Mouse (Mus musculus) stomach, embryonic 15.5 days (tissue): ENCODE data around the gene Alpl. TPM values are rescaled to one million over a fixed set of nuclear protein-coding genes. Genes with fewer than 3 reads are reported as not detected.

ENCODE experiments used
- ATAC-seq: fragments of 200-750 bp; cut with Nextera tagmentation; 2 replicates; pipeline ENCODE4 v1.8.0; 2017; ENCODE audit warnings: low read depth, moderate number of reproducible peaks, moderate TSS enrichment; ENCODE audit not compliant: insufficient read depth, low FRiP score
- H3K27ac ChIP-seq: fragments of 300-500 bp; sonication (generic); 2 replicates; pipeline ENCODE4 v1.5.1; 2015; ENCODE audit warnings: mild to moderate bottlenecking, inconsistent platforms
- H3K27me3 ChIP-seq: fragments of 300-500 bp; sonication (generic); replicated peaks from 2 replicates; pipeline ENCODE4 v1.6.1; 2015; ENCODE audit warnings: inconsistent platforms
- H3K36me3 ChIP-seq: fragments of 300-500 bp; sonication (generic); 2 replicates; pipeline ENCODE4 v1.6.1; 2015; ENCODE audit warnings: inconsistent platforms
- H3K4me1 ChIP-seq: fragments of 300-500 bp; sonication (generic); 2 replicates; pipeline ENCODE4 v1.6.1; 2015; ENCODE audit warnings: inconsistent platforms
- H3K4me2 ChIP-seq: fragments of 300-500 bp; sonication (generic); 2 replicates; pipeline ENCODE4 v1.6.1; 2015; ENCODE audit warnings: mild to moderate bottlenecking, inconsistent platforms
- H3K4me3 ChIP-seq: fragments of 300-500 bp; sonication (generic); replicated peaks from 2 replicates; pipeline ENCODE4 v1.5.1; 2015; ENCODE audit warnings: inconsistent platforms
- H3K9ac ChIP-seq: fragments of 300-500 bp; sonication (generic); 2 replicates; pipeline ENCODE4 v1.6.1; 2015; ENCODE audit warnings: inconsistent platforms
- H3K9me3 ChIP-seq: fragments of 300-500 bp; sonication (generic); 2 replicates; pipeline ENCODE4 v1.6.1; 2016; ENCODE audit warnings: inconsistent platforms
- WGBS: fragments of 180-500 bp; shearing (Covaris S2); methylation state at CpG from one replicate; pipeline ENCODE4 v1.1.7; 2015; 5-methylcytosine and 5-hydroxymethylcytosine counted together
- polyA plus RNA-seq: library from polyadenylated mRNA; unstranded; fragments of >200 nt; fragmentation: Nextera tagmentation; extraction: Ambion mirVana; gene quantifications from 2 replicates; pipeline ENCODE4 v1.2.1, GENCODE M21; 2015

Alpl gene
- polyA plus RNA-seq, 1 experiment from 2014 or later = 10.8 TPM

GRCm38 (mm10) chr4:137722230-137722629 lies 74.0 kb downstream of the Alpl start:
- WGBS = 91% methylated on average over 3 of the region's 3 CpGs
- no peak overlapping the region for H3K9ac ChIP-seq
- H3K9me3 ChIP-seq = no peaks in the 10 kb centered on the region
- no peak overlapping the region for H3K4me2 ChIP-seq
- H3K4me3 ChIP-seq = no peak overlapping the region
- H3K4me1 ChIP-seq = peaks cover 17% of the 10 kb centered on the region
- H3K27ac ChIP-seq = no peak overlapping the region
- H3K27me3 ChIP-seq = 0 out of 2 replicates have a peak, but pooled peaks cover 4% of the 10 kb centered on the region
- no peaks in the 10 kb centered on the region for H3K36me3 ChIP-seq
- ATAC-seq = no peak

- Histone ChIP-seq H3K4me3 (no peak overlapping the region), H3K9me3 (no peaks in the 10 kb centered on the region), H3K4me1 (peaks cover 23% of the 10 kb centered on the region), H3K4me2 (no peak overlapping the region), H3K36me3 (no peaks in the 10 kb centered on the region), H3K27me3 (0 out of 2 replicates have a peak, but pooled peaks cover 4% of the 10 kb centered on the region), H3K9ac (no peak overlapping the region), H3K27ac (no peak overlapping the region)
- ATAC-seq = no peak
- WGBS = 86% methylated on average over 15 of the region's 15 CpGs
These were observed 74.6 kb downstream of the Alpl start for GRCm38 (mm10) chr4:137721563-137721962.

- WGBS = 29% methylated on average over 15 of the region's 15 CpGs
- Histone ChIP-seq H3K9me3 (no peaks in the 10 kb centered on the region), H3K4me3 (no peak overlapping the region), H3K9ac (no peak overlapping the region), H3K4me2 (no peak overlapping the region), H3K27ac (peak overlapping the region; percentile 12; the same call in 1 of the 2 replicates), H3K27me3 (0 out of 2 replicates have a peak, but pooled peaks cover 4% of the 10 kb centered on the region), H3K36me3 (no peaks in the 10 kb centered on the region), H3K4me1 (peaks cover 34% of the 10 kb centered on the region)
- no peak for ATAC-seq
These were observed 76.7 kb downstream of the Alpl start for GRCm38 (mm10) chr4:137719378-137720077.

GRCm38 (mm10) chr4:137717671-137718070 lies 78.5 kb downstream of the Alpl start:
- no peak overlapping the region for H3K4me3 ChIP-seq
- ATAC-seq = no peak
- no peak overlapping the region for H3K4me2 ChIP-seq
- H3K36me3 ChIP-seq = no peaks in the 10 kb centered on the region
- peaks cover 45% of the 10 kb centered on the region for H3K4me1 ChIP-seq
- H3K27ac ChIP-seq = no peak overlapping the region
- H3K27me3 ChIP-seq = no peaks in the 10 kb centered on the region
- no peak overlapping the region for H3K9ac ChIP-seq
- whole genome bisulfite sequencing = 67% methylated on average over 15 of the region's 15 CpGs
- no peaks in the 10 kb centered on the region for H3K9me3 ChIP-seq

GRCm38 (mm10) chr4:137717005-137717404 lies 79.2 kb downstream of the Alpl start:
- no peak overlapping the region for H3K4me3 ChIP-seq
- H3K9me3 ChIP-seq = no peaks in the 10 kb centered on the region
- no peak overlapping the region for H3K27ac ChIP-seq
- H3K4me1 ChIP-seq = peaks cover 45% of the 10 kb centered on the region
- H3K27me3 ChIP-seq = no peaks in the 10 kb centered on the region
- H3K4me2 ChIP-seq = no peak overlapping the region
- H3K36me3 ChIP-seq = no peaks in the 10 kb centered on the region
- peak; percentile 23; the same call in 1 of the 2 replicates for ATAC-seq
- H3K9ac ChIP-seq = no peak overlapping the region
- WGBS = 58% methylated on average over 7 of the region's 7 CpGs

- Histone ChIP-seq H3K9me3 (no peaks in the 10 kb centered on the region), H3K4me3 (no peak overlapping the region), H3K4me1 (peaks cover 39% of the 10 kb centered on the region), H3K27ac (peak overlapping the region; percentile 69; the same call in 1 of the 2 replicates), H3K4me2 (no peak overlapping the region), H3K9ac (no peak overlapping the region), H3K27me3 (no peaks in the 10 kb centered on the region), H3K36me3 (no peaks in the 10 kb centered on the region)
- no peak for ATAC-seq
- WGBS = 42% methylated on average over 8 of the region's 8 CpGs
These were observed 82.1 kb downstream of the Alpl start for GRCm38 (mm10) chr4:137714020-137714624.

- no peaks in the 10 kb centered on the region for H3K27me3 ChIP-seq
- no peaks in the 10 kb centered on the region for H3K36me3 ChIP-seq
- no peak overlapping the region for H3K9ac ChIP-seq
- peak overlapping the region; percentile 69 for H3K27ac ChIP-seq
- peaks cover 36% of the 10 kb centered on the region for H3K4me1 ChIP-seq
- WGBS = 59% methylated on average over 13 of the region's 13 CpGs
- no peak overlapping the region for H3K4me2 ChIP-seq
- H3K4me3 ChIP-seq = no peak overlapping the region
- H3K9me3 ChIP-seq = no peaks in the 10 kb centered on the region
- peak; percentile 41 for ATAC-seq
These were observed 83.2 kb downstream of the Alpl start for GRCm38 (mm10) chr4:137712963-137713362.

- ATAC-seq = peak; percentile 79
- Histone ChIP-seq H3K27me3 (no peaks in the 10 kb centered on the region), H3K4me1 (peaks cover 24% of the 10 kb centered on the region), H3K9me3 (no peaks in the 10 kb centered on the region), H3K9ac (peak overlapping the region; percentile 90), H3K4me2 (peak overlapping the region; percentile 92), H3K27ac (peak overlapping the region; percentile 82), H3K36me3 (no peaks in the 10 kb centered on the region), H3K4me3 (peak overlapping the region; percentile 65)
- 3% methylated on average over 50 of the region's 52 CpGs for WGBS
These were observed 88.8 kb downstream of the Alpl start for GRCm38 (mm10) chr4:137707216-137707990.

GRCm38 (mm10) chr4:137706510-137706909 lies 89.7 kb downstream of the Alpl start:
- Histone ChIP-seq H3K4me2 (peak overlapping the region; percentile 92), H3K36me3 (no peaks in the 10 kb centered on the region), H3K4me1 (peaks cover 24% of the 10 kb centered on the region), H3K27ac (peak overlapping the region; percentile 82), H3K9me3 (no peaks in the 10 kb centered on the region), H3K4me3 (peak overlapping the region; percentile 65; the same call in 1 of the 2 replicates), H3K9ac (0 out of 2 replicates have a peak overlapping the region, but pooled peaks have one; percentile 0), H3K27me3 (no peaks in the 10 kb centered on the region)
- ATAC-seq = peak; percentile 45; the same call in 1 of the 2 replicates
- WGBS = 53% methylated on average over 7 of the region's 7 CpGs

- Histone ChIP-seq H3K4me1 (peaks cover 29% of the 10 kb centered on the region), H3K4me3 (no peak overlapping the region), H3K9me3 (no peaks in the 10 kb centered on the region), H3K9ac (no peak overlapping the region), H3K36me3 (no peaks in the 10 kb centered on the region), H3K4me2 (no peak overlapping the region), H3K27me3 (no peaks in the 10 kb centered on the region), H3K27ac (peak overlapping the region; percentile 82)
- 54% methylated on average over 5 of the region's 5 CpGs for WGBS
- no peak for ATAC-seq
These were observed 90.8 kb downstream of the Alpl start for GRCm38 (mm10) chr4:137705379-137705778.

- Histone ChIP-seq H3K9me3 (no peaks in the 10 kb centered on the region), H3K9ac (no peak overlapping the region), H3K4me3 (no peak overlapping the region), H3K27me3 (no peaks in the 10 kb centered on the region), H3K4me2 (no peak overlapping the region), H3K4me1 (peaks cover 29% of the 10 kb centered on the region), H3K36me3 (no peaks in the 10 kb centered on the region), H3K27ac (no peak overlapping the region)
- ATAC-seq = no peak
- 71% methylated on average over 2 of the region's 2 CpGs for WGBS
These were observed 91.6 kb downstream of the Alpl start for GRCm38 (mm10) chr4:137704561-137704960.

GRCm38 (mm10) chr4:137703077-137703476 lies 93.1 kb downstream of the Alpl start:
- Histone ChIP-seq H3K9ac (no peak overlapping the region), H3K9me3 (no peaks in the 10 kb centered on the region), H3K27me3 (no peaks in the 10 kb centered on the region), H3K4me1 (peaks cover 35% of the 10 kb centered on the region), H3K27ac (no peak overlapping the region), H3K4me3 (no peak overlapping the region), H3K36me3 (no peaks in the 10 kb centered on the region), H3K4me2 (no peak overlapping the region)
- ATAC-seq = no peak
- WGBS = 78% methylated on average over 5 of the region's 5 CpGs
